Mouse (Mus musculus) spleen, postnatal 10 days (tissue): ENCODE results near the gene Slc9a3r1.

Experiments used
- DNase-seq, 2 experiments: peaks; one replicate each; pipeline ENCODE4 v3.0.0; 2021 to 2022; ENCODE audit warnings: low spot score in 2 of 2

Slc9a3r1 gene

DNA sequence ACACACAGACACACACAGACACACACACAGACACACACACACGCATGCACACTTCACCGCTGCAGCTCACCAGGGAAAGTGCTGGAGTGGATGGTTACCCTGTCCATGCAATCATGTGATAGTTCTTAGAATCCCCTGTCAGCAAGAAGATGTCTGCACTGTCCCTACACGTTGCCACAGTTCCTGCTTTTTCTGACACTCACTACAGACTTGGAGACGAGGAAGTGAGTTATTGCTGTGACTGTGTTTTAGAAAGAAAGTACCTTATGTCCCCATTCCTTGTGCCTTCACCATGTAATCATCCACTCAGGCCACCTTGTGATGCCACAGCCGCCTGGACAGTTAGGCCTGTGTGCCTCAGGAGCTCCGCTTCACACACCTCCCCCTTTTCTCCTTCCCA lies 26.2 kb downstream of the Slc9a3r1 start:
- no peak for DNase-seq

DNA sequence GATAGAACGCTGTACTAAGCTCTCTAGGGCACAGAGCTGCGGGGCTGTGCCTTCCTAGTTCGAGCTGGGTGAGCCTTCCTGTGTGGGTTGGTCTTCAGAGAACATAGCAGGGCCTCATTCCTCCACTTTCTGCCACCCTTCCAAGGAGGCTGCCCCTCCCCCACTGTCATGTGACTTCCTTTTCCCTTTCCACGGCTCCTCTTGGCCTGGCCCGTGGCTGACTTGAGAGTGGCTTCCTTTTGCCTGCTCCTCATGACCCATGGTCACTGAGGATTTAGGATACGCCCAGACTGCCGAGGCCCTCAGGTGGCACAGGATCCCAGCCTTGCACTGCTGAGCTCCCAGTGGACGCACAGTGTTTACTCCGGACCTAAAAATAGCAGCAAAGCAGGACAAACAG lies 29.0 kb downstream of the Slc9a3r1 start:
- peak in 1 of 2 experiments; percentile 38 for DNase-seq

DNA sequence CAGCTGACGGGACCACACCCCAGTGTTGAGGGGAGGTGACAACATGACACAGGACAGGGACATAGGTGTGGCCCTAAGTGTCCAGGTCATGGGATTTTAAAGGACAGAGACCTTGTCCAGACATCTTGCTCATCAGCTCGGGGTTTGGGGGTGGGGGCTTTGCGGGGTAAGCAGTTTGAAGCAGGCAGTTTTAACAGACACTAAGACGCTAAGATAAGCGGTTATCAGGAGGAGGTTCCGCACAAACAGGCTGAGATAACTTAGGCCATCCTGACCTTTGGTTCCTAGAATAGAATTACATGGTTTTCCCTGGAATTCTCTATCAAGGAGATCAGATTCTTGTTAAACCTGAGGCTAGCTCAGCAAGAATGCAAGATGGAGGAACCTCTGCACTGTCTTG lies 31.6 kb downstream of the Slc9a3r1 start:
- no peak for DNase-seq

DNA sequence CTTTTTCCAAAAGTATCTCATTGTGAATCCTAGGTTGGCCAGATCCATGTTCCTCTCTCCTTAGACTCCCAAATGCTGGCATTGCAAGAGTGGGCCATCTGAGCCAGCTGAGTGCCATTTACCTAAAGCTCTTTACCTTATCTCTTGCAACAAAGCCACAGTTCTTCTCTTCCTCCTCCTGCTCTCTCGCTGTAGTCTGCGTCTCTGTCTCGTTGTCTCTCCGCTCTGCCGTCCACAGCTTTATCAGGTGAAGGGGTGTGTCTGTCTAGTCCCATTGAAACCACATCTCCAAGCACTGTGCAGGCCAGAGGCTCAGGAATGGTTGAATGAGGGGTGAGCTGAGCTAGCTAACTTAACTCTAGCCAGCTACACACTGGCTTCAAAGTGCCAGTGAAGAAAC lies 32.8 kb downstream of the Slc9a3r1 start:
- no peak for DNase-seq

DNA sequence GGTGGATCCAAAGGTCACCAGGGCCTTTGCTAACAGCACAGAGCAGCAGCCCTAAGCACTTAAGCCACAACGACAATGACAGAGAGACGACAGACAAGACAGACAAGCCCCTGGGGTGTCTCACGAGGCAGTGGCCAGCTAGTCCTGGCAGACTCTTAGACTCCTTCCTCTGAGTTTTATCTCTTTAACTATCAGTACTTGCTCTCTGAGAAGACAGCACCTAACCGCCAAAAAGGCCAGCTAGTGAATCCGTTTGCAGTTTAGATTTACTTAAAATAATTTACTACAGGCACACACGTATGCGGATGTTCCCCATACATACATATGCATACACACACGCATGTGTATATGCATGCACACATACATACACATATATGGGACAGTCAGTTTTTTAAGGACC lies 34.4 kb downstream of the Slc9a3r1 start:
- no peak for DNase-seq

DNA sequence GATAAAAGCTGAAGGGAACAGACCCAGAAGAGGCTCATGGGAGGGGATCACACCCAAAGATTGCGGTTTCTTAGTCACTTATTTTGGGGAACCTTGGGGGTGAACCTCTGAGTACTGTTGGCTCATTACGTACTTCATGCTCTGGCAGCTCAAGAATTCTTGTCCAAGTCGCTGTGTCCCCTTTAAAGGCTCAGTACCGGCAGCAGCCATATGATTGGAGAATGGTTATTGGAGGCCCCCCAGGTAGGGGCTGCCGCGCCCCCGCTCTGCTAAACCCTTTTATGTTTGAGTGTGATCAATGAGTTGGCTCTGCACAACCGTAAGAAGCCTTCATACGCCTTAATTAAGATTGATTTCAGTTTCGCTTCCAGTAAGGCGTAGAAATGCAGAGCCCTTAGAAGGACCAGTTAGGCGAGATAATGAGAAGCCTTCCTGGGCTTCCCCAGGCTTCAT lies 35.8 kb downstream of the Slc9a3r1 start:
- no peak for DNase-seq

DNA sequence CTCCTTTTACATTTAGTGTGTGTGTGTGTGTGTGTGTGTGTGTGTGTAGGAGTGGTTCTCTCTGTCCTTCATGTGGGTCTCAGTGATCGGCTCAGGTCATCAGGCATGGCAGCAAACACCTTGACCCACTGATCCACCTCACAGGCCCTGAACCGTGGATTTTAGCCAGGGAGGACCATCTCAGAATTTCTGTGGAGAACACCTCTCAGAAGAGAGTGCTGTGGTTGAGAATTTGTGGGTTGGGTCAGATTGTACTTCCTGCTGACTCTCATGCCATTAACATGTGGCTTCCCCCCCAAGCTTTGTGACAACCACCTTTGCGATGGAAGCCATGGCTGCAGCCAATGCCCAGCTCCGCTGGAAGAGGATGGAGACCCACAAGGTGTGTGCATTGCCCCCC lies 37.4 kb downstream of the Slc9a3r1 start:
- DNase-seq = no peak

DNA sequence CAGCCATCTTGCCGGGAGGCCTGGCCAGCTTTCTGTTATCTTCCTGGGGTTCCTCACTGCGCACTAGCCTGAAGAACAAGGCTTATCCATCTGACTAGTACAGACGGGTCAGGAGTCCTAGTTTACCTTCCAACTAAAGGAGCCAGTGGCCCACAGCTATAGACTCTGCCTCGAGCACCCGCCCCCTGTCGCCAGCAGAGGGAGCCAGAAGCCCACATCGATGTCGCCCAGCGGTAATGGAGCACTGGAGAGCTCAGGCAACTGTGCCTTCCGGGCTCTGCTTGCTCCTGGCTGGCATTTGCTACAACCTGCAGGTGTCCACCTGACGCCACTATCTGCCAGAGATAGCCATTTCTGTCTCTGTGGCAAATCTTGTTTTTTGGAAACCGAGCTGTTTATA lies 39.2 kb downstream of the Slc9a3r1 start:
- peak; percentile 54 to 82 for DNase-seq

DNA sequence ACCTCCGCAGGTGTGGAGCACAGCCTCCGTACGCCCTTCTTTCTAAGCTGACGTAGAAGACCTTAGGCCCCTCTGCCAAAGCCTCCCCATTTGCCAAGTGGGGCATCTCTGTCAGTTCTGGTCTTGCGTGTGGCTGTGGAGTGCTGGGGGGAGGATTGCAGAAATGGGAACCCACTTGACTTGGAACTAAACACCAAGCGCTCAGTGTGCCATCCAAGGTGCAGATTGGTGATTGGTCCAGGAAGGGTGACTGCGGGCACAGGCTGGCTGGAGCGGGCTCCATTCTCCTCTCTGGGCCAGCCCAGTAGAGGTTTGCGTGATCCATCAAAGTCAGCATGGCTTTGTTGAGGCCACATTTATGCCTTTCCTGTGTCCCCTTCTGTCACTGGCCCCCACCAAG lies 39.6 kb downstream of the Slc9a3r1 start:
- no peak for DNase-seq

DNA sequence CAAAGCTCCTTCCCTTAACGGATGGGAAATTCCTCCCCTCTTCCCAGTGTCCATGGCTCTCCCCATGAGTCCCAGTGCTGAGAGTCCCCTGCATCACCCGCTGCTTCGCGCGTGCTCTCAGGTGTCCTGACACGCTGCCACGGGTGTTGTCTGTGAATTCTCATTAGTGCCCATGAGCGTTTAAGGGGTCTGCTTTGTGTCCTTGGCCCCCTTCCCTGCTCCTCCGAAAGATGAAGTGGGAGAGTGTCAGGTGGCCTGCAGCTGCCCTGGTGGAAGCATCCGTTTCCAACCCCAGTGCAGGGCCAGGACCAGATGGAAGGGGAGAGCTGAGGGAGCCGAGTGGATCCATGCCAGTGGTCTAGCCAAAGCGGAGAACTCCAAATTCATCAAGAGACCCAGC lies 45.0 kb downstream of the Slc9a3r1 start:
- no peak for DNase-seq

DNA sequence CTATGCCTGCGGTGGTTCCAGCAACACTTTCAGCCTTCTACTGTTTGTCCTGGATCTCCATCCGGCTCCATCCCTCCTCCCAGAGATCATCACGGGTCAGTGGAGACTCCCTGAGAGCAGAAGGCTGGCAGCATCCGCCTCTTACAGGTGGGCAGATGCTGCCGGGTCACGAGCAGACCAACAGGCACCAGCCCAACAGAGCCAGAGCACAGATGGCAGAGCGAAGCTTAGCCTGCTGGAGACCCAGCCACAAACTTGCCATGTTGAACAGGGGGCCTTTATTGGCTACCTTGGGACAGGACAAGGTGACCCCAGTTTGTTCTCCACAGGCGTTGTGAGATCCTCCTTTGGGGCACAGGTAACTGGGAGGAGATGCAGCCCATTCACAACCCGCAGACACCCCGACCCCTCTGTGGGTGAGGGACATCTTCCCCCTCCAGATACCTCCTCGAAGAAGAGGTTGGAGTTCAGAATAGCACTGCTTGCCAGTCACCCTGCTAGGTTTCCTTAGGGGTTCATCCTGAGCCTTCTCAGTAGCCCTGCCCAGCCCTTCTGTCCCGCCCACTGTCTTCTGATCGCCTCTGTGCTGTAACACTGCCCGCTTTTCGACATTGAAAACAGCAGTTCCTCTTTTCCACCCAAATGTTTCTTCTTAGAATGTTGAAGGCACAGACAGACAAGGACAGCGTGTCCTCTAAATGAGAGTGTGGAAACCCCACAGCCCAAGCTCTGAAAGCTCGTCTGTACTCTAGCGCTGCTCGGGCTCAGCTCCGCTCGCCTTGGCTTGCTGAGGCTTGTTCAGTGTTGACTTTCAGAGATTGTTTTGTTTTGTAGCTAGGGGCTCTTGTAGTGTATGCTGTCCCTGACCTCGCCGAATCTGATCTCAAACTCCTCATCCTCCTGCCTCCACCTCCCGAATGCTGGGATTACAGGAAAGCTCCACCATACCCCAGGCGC lies 45.9 kb downstream of the Slc9a3r1 start:
- DNase-seq = no peak

DNA sequence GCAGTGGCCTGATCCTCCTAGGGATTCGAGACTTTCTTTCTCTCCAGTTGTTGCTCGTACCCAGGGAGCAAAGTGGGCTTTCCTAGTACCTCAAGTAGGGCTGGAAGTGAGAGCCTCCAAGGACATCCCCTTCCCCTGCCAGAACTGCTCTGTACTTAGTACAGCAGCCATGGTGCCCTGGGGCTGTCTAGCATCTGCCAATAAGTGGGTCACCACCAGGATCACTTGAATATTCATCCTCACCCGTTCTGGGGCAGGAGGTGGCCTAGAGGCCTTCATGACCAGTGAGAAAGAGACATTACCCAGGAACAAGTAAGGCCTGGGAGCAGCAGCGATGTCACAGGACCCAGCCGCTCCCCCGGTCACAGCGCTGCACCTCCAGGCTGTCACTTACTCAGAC lies 46.8 kb downstream of the Slc9a3r1 start:
- no peak for DNase-seq

DNA sequence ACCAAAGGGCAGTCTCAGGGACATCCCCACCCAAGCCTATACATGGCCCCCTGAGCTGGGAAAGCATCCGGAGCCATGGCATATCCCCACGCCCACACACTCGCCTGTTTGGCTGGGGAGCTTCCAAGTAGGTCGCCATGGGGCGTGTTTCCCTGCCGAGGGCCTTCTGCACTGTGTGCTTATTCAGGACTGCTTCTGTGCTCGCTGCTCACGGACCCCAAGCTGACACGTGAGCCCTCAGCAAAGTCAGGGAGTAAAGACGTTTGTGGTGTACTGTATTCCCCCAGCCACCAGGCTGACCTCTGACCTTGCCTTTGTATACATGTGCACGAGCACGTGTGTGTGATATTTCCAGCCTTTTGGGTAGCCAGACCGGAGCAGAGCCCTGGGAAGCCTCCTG lies 49.0 kb downstream of the Slc9a3r1 start:
- no peak for DNase-seq

DNA sequence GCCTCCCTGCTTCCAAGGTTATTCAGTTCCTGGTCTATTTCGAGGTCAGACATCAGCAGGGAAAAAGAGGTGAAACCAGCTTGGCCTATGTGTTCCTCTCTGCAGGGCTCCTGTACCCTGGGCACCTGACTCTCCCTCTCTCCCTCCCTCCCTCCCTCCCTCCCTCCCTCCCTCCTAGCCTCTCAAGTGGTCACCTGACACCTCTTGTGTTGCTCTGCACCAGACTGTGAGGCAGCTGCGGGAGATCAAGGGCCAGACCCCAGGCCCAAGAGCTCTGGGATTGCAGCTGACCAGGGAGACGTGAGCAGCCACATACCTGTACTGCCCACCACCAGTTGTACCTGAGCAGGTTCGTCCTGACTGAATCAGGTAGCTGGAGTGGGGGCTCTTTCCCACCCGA lies 52.0 kb downstream of the Slc9a3r1 start:
- no peak for DNase-seq

DNA sequence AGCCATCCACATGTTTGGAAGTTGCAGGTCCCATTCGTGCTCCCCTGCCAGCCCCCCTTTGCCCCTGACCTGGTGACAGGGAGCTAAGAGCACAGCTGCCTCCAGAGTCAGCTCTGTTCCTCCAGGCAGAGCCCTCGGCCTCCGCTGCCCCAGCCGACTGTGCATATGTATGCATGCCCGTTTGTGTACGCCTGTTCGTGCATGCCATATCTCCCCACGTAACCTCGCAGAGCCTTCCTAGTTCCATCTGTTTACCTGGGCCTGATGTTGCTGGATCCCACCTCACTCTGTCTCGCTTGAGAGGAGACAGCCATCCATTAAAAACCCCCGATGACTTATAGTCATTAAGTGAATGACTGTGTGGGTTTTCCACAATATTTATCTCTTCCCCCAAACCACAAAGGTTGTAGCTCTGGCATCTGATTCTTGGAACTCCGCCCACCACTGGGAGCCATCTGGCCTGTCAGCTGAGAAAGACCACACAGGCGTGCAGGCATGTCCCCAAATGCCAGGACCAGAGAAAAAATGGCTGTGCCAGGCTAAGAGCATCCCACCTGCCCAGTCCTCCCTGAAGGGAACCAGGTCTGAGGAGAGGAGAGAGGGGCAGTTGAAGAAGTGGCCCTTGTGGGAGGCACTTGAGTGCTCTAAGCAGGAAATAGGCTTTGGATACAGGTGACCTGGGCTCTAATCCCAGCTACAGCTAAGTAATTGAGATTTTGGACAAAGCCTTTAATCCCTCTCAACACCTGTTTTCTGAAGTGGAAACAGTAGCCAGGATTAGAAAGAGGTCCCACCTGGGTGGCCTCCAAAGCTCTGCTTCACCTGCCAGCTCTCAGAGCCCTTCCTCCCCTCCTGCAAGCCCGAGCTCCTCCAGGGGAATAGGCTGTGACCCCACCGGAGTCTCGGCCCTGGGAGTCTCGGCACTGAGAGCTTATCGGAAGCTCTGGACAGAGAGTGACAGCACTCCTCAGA lies 54.6 kb downstream of the Slc9a3r1 start:
- no peak for DNase-seq

DNA sequence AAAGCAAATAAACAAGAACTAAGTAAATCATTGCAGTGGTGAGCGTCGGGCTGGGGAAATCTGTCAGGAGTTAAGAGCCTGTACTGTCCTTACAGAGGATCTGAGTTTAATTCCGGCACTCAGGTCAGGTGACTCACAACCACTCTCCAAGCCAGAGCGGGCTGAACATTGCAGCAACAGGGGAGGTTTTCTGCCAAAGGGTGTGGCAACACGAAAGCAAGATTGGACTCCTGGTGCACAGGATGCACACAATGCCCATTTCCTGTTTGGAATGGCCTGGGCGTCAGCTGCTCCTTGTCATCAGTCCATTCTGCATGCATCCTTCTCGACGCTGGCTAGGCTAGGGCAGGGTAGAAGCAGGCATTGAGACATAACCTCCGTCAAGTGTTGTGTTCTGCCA lies 56.1 kb downstream of the Slc9a3r1 start:
- DNase-seq = no peak

DNA sequence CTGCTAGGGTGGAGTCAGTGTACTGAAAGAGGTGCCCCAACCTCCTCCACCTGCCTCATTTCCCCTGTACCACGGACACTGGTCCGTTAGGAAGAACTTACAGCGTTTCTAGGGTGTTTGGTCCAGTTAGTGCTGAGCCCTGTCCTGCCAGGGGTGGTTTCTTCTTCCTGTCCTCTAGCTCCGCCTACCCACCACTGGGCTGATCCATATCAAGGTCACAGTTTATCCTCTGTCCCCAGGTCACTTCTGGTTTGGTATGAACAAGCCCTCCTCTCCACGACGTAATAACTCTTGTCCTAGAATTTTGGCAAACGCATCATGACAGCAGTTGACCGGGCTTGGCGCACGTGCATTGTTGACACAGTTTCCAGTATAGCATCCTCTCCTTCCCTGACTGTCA lies 56.5 kb downstream of the Slc9a3r1 start:
- no peak for DNase-seq

DNA sequence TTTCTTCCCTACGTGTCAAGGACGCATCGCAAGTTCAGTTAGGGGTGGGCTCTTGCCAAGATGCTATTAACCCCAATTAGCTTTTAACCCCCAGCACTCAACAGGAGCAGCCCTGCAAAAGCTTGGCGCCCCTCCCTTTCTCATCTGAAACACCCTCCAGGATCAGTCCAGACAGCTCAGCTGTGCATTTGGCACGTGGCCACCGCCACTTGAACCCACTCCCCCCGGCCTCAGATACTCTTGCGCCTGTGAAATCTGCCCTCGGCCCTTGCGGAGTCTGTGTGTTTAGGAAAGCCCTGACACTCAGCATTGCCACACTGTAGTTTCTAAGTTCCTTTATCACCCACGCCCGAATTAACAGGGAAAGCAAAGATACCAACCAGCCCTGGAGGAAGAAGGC lies 58.9 kb downstream of the Slc9a3r1 start:
- DNase-seq = no peak

DNA sequence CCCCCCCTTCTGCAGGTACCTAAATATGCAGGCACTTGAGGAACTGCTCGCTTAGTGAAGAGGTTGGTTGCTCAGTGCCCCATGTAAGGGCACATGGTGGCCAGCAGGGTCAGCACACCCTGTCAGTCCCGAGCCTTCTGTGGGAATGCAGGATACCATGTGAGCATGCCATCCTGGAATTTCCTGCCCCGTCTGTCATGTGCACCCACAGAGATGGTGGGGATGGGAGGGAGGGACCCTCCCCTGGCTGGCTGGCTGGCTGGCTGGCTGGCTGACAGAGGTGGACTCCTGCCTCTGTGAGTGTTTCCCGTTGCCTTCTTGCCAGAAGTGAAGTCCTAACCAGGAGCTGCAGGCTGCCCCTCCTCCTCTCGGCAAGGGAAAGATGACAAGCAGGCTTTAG lies 59.4 kb downstream of the Slc9a3r1 start:
- DNase-seq = no peak

DNA sequence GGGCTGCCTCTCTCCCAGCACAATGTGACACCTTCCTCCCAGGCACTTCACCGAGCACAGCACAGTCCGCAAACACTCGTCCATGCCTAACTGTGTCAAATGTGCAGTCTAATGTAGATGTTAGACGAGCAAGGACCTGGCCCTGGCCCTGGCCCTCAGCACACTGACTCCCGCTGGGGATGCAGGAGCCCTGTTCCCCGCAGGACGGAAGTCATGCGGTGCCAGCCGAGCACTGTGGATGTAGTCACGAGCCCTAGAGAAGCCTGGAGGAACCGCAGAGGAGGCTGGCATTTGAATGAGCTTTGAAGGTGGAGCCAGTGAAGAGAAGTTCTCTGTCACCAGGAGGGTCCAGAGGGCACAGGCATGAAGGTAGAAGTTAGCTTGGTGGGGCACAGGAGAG lies 60.3 kb downstream of the Slc9a3r1 start:
- DNase-seq = no peak

DNA sequence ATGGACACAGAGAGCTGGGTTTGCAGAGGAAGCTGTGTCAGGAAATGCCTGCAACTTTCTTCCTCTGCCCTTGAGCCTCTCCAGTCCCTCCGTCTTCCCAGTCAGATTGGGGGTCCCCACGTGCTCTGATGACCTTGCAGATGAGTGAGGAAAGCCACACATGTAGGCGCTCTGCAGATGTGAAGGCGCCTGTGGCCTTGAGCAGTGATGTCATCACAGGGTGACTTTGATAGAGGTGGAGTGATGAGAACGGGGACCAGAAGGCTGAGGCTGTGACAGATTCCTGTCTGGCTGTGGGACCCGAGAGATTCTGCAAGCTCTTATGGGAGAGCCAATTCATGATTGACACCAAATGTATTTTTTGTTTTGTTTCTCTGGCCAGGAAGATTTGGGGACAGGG lies 60.7 kb downstream of the Slc9a3r1 start:
- DNase-seq = no peak

DNA sequence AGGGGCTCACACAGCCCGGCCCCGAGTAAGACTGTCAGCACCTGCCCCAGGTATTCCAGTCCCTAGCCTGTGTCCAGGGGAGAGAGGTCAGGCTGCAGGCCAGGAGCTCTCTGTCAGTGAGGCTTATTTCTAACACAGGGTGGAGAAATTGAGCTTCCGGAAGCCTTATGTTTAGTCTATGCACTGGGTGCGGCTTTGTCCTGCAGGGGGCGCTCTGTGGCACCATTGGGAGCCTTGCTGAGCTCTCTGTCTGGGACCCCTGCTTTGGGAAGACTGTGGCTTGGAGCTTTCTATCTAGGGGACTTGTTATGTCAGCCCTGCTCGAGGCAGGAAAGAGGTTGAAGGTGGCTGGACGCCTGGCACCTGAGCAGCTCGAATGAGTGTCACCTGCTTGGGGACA lies 61.7 kb downstream of the Slc9a3r1 start:
- DNase-seq = peak; percentile 37 to 78

DNA sequence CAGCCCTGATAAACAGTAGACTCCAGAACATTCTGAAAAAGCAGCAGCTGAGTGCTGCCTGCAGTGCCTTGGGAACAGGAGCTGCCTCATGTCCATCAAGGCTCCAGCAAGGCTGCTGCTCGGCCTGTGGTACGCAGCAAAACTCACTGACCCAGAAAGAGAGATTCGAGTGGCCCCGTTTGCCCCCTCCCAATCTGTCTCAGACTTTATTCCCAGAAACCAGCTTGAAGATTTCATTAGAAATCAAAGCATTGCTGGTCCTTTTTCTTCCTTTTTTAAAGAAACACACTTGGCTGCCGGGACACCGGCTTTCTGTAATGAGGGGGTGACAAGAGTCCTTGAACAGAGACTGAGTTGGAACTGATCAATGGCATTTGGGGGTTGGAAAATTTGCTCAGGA lies 62.2 kb downstream of the Slc9a3r1 start:
- DNase-seq = no peak
